Comparison of ENCODE assay signal across 18 mouse cellular contexts in the genomic region with DNA sequence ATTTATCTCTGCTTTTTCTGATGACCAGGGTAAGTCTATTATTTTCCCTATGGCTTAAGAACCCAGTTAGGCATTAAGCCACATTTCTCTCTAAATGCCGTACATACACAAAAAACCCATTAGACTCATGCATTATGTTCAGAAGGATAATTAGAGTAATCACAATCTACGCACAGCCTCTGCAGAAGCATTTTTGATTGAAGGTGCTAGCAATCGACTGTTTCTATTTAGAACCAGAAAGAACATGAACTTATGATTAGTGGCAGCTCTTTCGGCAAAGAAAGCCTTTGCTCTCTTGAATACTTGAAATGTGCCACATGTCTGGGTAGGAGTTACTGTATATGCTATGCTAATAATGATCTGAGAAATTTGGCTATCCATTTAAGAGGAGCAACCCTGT.
"Had no signal": no experiment of that assay in that cellular context is flagged by ENCODE, and none has a peak within 500 bp of the region (broad histone marks: within the 10 kb centered on the region; RNA-seq: fewer than 3 reads in every experiment).

No protein-coding gene starts in this region.

- H3K9me3 ChIP-seq: liver, embryonic 15.5 days; lung, embryonic 15.5 days; midbrain, embryonic 13.5 days; midbrain, embryonic 15.5 days; neural tube, embryonic 12.5 days had no signal

- H3K27ac ChIP-seq: liver, embryonic 15.5 days; lung, embryonic 15.5 days; macrophage; midbrain, embryonic 13.5 days; midbrain, embryonic 15.5 days; neural tube, embryonic 12.5 days had no signal

- H3K4me1 ChIP-seq: liver, embryonic 15.5 days; lung, embryonic 15.5 days; midbrain, embryonic 15.5 days; neural tube, embryonic 12.5 days had no signal

- H3K4me3 ChIP-seq: liver, embryonic 15.5 days; lung, embryonic 15.5 days; midbrain, embryonic 13.5 days; midbrain, embryonic 15.5 days; neural tube, embryonic 12.5 days had no signal

- H3K27me3 ChIP-seq: liver, embryonic 15.5 days; lung, embryonic 15.5 days; midbrain, embryonic 13.5 days; midbrain, embryonic 15.5 days; neural tube, embryonic 12.5 days had no signal

- DNase-seq: liver, postnatal 0 days; lung, adult 2 months; lung, postnatal 14 days; lung, postnatal 36 days; right cerebral cortex, postnatal 14 days; right cerebral cortex, postnatal 4 days; spleen, adult 18-20 months; thymus, adult 2 months; thymus, postnatal 25 days; thymus, postnatal 4 days had no signal

- H3K4me2 ChIP-seq: liver, embryonic 15.5 days; lung, embryonic 15.5 days; midbrain, embryonic 11.5 days; midbrain, embryonic 13.5 days; midbrain, embryonic 15.5 days; neural tube, embryonic 12.5 days had no signal

- ATAC-seq: liver, postnatal 0 days; lung, postnatal 0 days; midbrain, embryonic 15.5 days had no signal

- H3K36me3 ChIP-seq: liver, embryonic 15.5 days; lung, embryonic 15.5 days; midbrain, embryonic 13.5 days; midbrain, embryonic 15.5 days; neural tube, embryonic 12.5 days had no signal

- H3K9ac ChIP-seq: liver, embryonic 15.5 days; liver, postnatal 0 days; lung, embryonic 15.5 days; midbrain, embryonic 13.5 days; midbrain, embryonic 15.5 days; neural tube, embryonic 12.5 days had no signal
